Mouse (Mus musculus) liver, embryonic 13.5 days (tissue): Measurements from ENCODE around the gene Tmem220. TPM values are rescaled to one million over a fixed set of nuclear protein-coding genes. Genes with fewer than 3 reads are reported as not detected.

ENCODE experiments used
- ATAC-seq: fragments of 200-750 bp; cut with Nextera tagmentation; 2 replicates; pipeline ENCODE4 v1.8.0; 2017; ENCODE audit warnings: low read depth, mild to moderate bottlenecking, moderate number of reproducible peaks, moderate library complexity
- DNase-seq: peaks from one replicate; pipeline ENCODE4 v3.0.0; 2022
- H3K27ac ChIP-seq: fragments of 300-500 bp; sonication (generic); 2 replicates; pipeline ENCODE4 v1.5.1; 2015; ENCODE audit warnings: moderate library complexity, mild to moderate bottlenecking, inconsistent platforms
- H3K27me3 ChIP-seq: fragments of 300-500 bp; sonication (generic); 2 replicates; pipeline ENCODE4 v1.6.1; 2015; ENCODE audit warnings: mild to moderate bottlenecking, inconsistent platforms
- H3K36me3 ChIP-seq: fragments of 300-500 bp; sonication (generic); 2 replicates; pipeline ENCODE4 v1.6.1; 2015; ENCODE audit warnings: mild to moderate bottlenecking, inconsistent platforms
- H3K4me1 ChIP-seq: fragments of 300-500 bp; sonication (generic); replicated peaks from 2 replicates; pipeline ENCODE4 v1.6.1; 2015; ENCODE audit warnings: inconsistent platforms
- H3K4me2 ChIP-seq: fragments of 300-500 bp; sonication (generic); 2 replicates; pipeline ENCODE4 v1.6.1; 2015; ENCODE audit warnings: inconsistent platforms, mild to moderate bottlenecking, moderate library complexity
- H3K4me3 ChIP-seq: fragments of 300-500 bp; sonication (generic); replicated peaks from 2 replicates; pipeline ENCODE4 v1.5.1; 2015; ENCODE audit warnings: mild to moderate bottlenecking, inconsistent platforms
- H3K9ac ChIP-seq: fragments of 300-500 bp; sonication (generic); 2 replicates; pipeline ENCODE4 v1.6.1; 2015; ENCODE audit warnings: mild to moderate bottlenecking, inconsistent platforms
- H3K9me3 ChIP-seq: fragments of 300-500 bp; sonication (generic); replicated peaks from 2 replicates; pipeline ENCODE4 v1.6.1; 2016; ENCODE audit warnings: inconsistent platforms
- WGBS: fragments of 180-500 bp; shearing (Covaris S2); methylation state at CpG from one replicate; pipeline ENCODE4 v1.1.7; 2015; ENCODE audit not compliant: insufficient replicate concordance; 5-methylcytosine and 5-hydroxymethylcytosine counted together
- polyA plus RNA-seq: library from polyadenylated mRNA; unstranded; fragments of >200 nt; fragmentation: Nextera tagmentation; extraction: Ambion mirVana; gene quantifications from 2 replicates; pipeline ENCODE4 v1.2.1, GENCODE M21; 2015

The Tmem220 gene
- polyA plus RNA-seq, 1 experiment from 2014 or later = 2.0 TPM

GRCm38 (mm10) chr11:67083712-67084340, 58.9 kb downstream of the Tmem220 start:
- 35% methylated on average over 32 of the region's 32 CpGs for WGBS
- H3K9me3 ChIP-seq = no peaks in the 10 kb centered on the region
- peaks cover 28% of the 10 kb centered on the region for H3K27me3 ChIP-seq
- no peak for ATAC-seq
- H3K4me3 ChIP-seq = no peak overlapping the region
- no peak for DNase-seq
- no peak overlapping the region for H3K27ac ChIP-seq
- peaks cover 3% of the 10 kb centered on the region; the same call in 1 of the 2 replicates for H3K4me1 ChIP-seq
- H3K4me2 ChIP-seq = no peak overlapping the region
- H3K9ac ChIP-seq = no peak overlapping the region
- H3K36me3 ChIP-seq = no peaks in the 10 kb centered on the region

Other genes starting within 250 kb of the Tmem220 start
- gene Pirt, start 113.2 kb upstream of the Tmem220 start, polyA plus RNA-seq = 0.05 TPM in 1 of 2 replicates, not detected in the other
- not detected in 2 replicates for gene Tmem238l, start 68.5 kb upstream of the Tmem220 start, polyA plus RNA-seq
- gene Adprm, start 27.4 kb downstream of the Tmem220 start, polyA plus RNA-seq = 10.7 and 14.0 TPM in 2 replicates
- 8.2 and 10.6 TPM in 2 replicates for gene Sco1, start 27.5 kb downstream of the Tmem220 start, polyA plus RNA-seq
- 1.6 and 1.8 TPM in 2 replicates for gene Myh3, start 53.1 kb downstream of the Tmem220 start, polyA plus RNA-seq
- not detected in 2 replicates for gene Myh2, start 145.9 kb downstream of the Tmem220 start, polyA plus RNA-seq
- 0.02 and 0.06 TPM in 2 replicates for gene Myh1, start 174.9 kb downstream of the Tmem220 start, polyA plus RNA-seq
- gene Myh4, start 212.9 kb downstream of the Tmem220 start, polyA plus RNA-seq = not detected in 2 replicates